Mouse (Mus musculus): ENCODE results near the gene Iffo2.

DNA sequence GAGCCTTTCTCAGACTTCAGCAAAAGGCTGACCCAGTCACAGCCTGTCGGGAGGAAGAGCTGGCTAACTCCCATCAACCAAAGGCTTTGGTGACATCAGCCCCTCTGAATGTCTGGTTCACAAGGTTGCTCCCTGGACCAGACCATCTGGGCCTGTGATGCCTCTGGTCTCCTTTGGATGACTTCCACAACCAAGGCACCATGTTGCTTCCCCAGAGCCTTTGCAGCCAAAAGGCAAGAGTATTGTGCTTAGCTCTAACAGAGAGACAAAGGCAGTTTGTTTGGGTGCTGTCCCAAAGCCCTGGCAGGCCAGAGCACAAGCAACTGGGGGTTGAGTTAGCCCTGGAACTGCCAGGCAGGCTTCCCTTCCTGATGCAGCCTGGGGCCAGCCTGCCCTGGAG, 40.4 kb upstream of the Iffo2 start:
- TF ChIP-seq EP300 (IDR thresholded peaks at IDR 0.05; ENCODE audit: low read depth) (no peak), CTCF (IDR thresholded peaks at IDR 0.05; ENCODE audit: low read depth) (no peak)
